Mouse (Mus musculus) myocyte (in vitro differentiated cells): ENCODE measurements around the gene Gm17662.

Source experiments
- E2F4 ChIP-seq: IDR thresholded peaks from one replicate; pipeline ENCODE4 v1.6.1; 2011; ENCODE audit warnings: mild to moderate bottlenecking, control low read depth, moderate library complexity; ENCODE audit not compliant: insufficient read depth
- MAX ChIP-seq: IDR thresholded peaks from one replicate; pipeline ENCODE4 v1.6.1; 2011; ENCODE audit warnings: low read depth, mild to moderate bottlenecking, control low read depth
- MYOD1 ChIP-seq, 3 experiments: IDR thresholded peaks; one replicate each; pipeline ENCODE4 v1.6.1; 2011; ENCODE audit warnings: control low read depth in 2 of 3, low read depth in 2 of 3, mild to moderate bottlenecking in 2 of 3, moderate library complexity in 1 of 3; ENCODE audit not compliant: insufficient read length in 2 of 3, control insufficient read depth in 1 of 3
- MYOG ChIP-seq, 3 experiments: IDR thresholded peaks; one replicate each; pipeline ENCODE4 v1.6.1; 2011; ENCODE audit warnings: control low read depth in 2 of 3, low read depth in 2 of 3, mild to moderate bottlenecking in 2 of 3; ENCODE audit not compliant: insufficient read length in 2 of 3, control insufficient read depth in 1 of 3, insufficient read depth in 1 of 3
- POLR2A ChIP-seq: IDR thresholded peaks from one replicate; pipeline ENCODE4 v1.6.1; 2011; ENCODE audit warnings: low read depth, mild to moderate bottlenecking, control low read depth, moderate library complexity; ENCODE audit not compliant: insufficient read length
- POLR2AphosphoS2 ChIP-seq: IDR thresholded peaks from one replicate; pipeline ENCODE4 v1.6.1; 2011; ENCODE audit warnings: low read depth, control low read depth; ENCODE audit not compliant: insufficient read length
- TCF12 ChIP-seq: IDR thresholded peaks from one replicate; pipeline ENCODE4 v1.6.1; 2011; ENCODE audit warnings: mild to moderate bottlenecking, control low read depth; ENCODE audit not compliant: poor library complexity, insufficient read depth, severe bottlenecking
- TCF3 ChIP-seq: IDR thresholded peaks from one replicate; pipeline ENCODE4 v1.6.1; 2011; ENCODE audit warnings: low read depth, control low read depth; ENCODE audit not compliant: insufficient read length
- USF1 ChIP-seq: IDR thresholded peaks from one replicate; pipeline ENCODE4 v1.6.1; 2011; ENCODE audit warnings: low read depth, mild to moderate bottlenecking, control low read depth, moderate library complexity

DNA sequence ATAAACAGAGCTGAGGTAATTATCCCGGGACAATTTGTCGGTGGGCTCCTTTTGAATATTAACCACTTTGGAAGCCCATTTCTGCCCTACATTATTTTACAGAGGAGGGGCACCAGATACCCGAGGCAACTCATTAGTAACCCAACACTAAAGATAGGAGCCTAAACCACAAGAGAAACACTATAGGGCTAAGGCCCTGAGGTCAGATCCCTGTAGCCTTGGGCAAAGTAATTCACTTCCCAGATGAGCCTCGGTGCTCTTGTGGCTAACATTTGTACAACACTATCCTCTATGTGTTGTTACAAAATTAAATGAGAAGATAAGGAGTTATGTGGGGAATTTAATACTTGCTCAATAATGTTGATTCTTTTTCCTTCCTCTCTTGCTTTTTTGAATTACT is 13.6 kb upstream of the Gm17662 start:
- TF ChIP-seq POLR2A (no peak), E2F4 (no peak), MYOD1 (IDR thresholded peaks at IDR 0.05; ENCODE audit: control insufficient read depth in 1 of 3, insufficient read length in 2 of 3, low read depth in 2 of 3) (no peak), USF1 (no peak), MAX (no peak), POLR2AphosphoS2 (no peak), TCF3 (no peak), MYOG (IDR thresholded peaks at IDR 0.05; ENCODE audit: control insufficient read depth in 1 of 3, insufficient read depth in 1 of 3, insufficient read length in 2 of 3, low read depth in 2 of 3) (no peak), TCF12 (no peak)
